Mouse (Mus musculus): ENCODE measurements at regions not wholly inside any gene's neighbourhood (a gene's known extent, or its start where the extent isn't known, plus 50 kb on each side); places are given as distances from the start of the nearest gene placed in this dataset.

GRCm38 (mm10) chrX:11899914-11900313 is 260.2 kb downstream of the Bcor start:
- no peak for TF ChIP-seq POLR2AphosphoS5 (IDR thresholded peaks at IDR 0.05; ENCODE audit: insufficient replicate concordance, low read depth, low read length)
- no peak for TF ChIP-seq GATA1 (IDR thresholded peaks at IDR 0.05; ENCODE audit: borderline replicate concordance, low read length)
- TF ChIP-seq CTCF (IDR thresholded peaks at IDR 0.05; ENCODE audit: low read depth, low read length) = no peak
- no peak for TF ChIP-seq TAL1 (conservative IDR thresholded peaks at IDR 0.05; ENCODE audit: low read depth, low read length)
- no peak for TF ChIP-seq GATA2 (IDR thresholded peaks at IDR 0.05; ENCODE audit: borderline replicate concordance, low read depth, low read length)
- Histone ChIP-seq H3K4me1 (ENCODE audit: insufficient read depth, low read depth, low read length) (no peaks in the 10 kb centered on the region), H3K4me3 (ENCODE audit: low read depth, low read length) (no peak overlapping the region), H3K9me3 (replicated peaks) (no peaks in the 10 kb centered on the region), H3K27me3 (ENCODE audit: insufficient read depth, low read length) (peaks cover 13% of the 10 kb centered on the region; the same call in 1 of the 2 replicates), H3K36me3 (replicated peaks) (no peaks in the 10 kb centered on the region)
- DNase-seq (ENCODE audit: low spot score) (no peak), ATAC-seq (ENCODE audit: extremely low read depth, insufficient number of reproducible peaks, low FRiP score, poor library complexity, severe bottlenecking) (no peak)

- Histone ChIP-seq H3K4me3 (ENCODE audit: low read depth, low read length) (no peak overlapping the region), H3K4me1 (ENCODE audit: insufficient read depth, low read depth, low read length) (no peaks in the 10 kb centered on the region), H3K27me3 (ENCODE audit: insufficient read depth, low read length) (peaks cover 13% of the 10 kb centered on the region), H3K9me3 (replicated peaks) (no peaks in the 10 kb centered on the region), H3K36me3 (replicated peaks) (no peaks in the 10 kb centered on the region)
- TF ChIP-seq TAL1 (conservative IDR thresholded peaks at IDR 0.05; ENCODE audit: low read depth, low read length) (no peak), GATA2 (IDR thresholded peaks at IDR 0.05; ENCODE audit: borderline replicate concordance, low read depth, low read length) (no peak), CTCF (IDR thresholded peaks at IDR 0.05; ENCODE audit: low read depth, low read length) (no peak), GATA1 (IDR thresholded peaks at IDR 0.05; ENCODE audit: borderline replicate concordance, low read length) (no peak), POLR2AphosphoS5 (IDR thresholded peaks at IDR 0.05; ENCODE audit: insufficient replicate concordance, low read depth, low read length) (no peak)
- DNase-seq (ENCODE audit: low spot score) (no peak), ATAC-seq (ENCODE audit: extremely low read depth, insufficient number of reproducible peaks, low FRiP score, poor library complexity, severe bottlenecking) (no peak)
These were observed 258.4 kb downstream of the Bcor start for GRCm38 (mm10) chrX:11901791-11902190.

- H3K36me3 ChIP-seq (replicated peaks) = no peaks in the 10 kb centered on the region
- DNase-seq (ENCODE audit: low spot score) = no peak
- H3K9me3 ChIP-seq (replicated peaks) = no peaks in the 10 kb centered on the region
- no peak for ATAC-seq (ENCODE audit: extremely low read depth, insufficient number of reproducible peaks, low FRiP score, poor library complexity, severe bottlenecking)
- TF ChIP-seq CTCF (IDR thresholded peaks at IDR 0.05; ENCODE audit: low read depth, low read length) (no peak), POLR2AphosphoS5 (IDR thresholded peaks at IDR 0.05; ENCODE audit: insufficient replicate concordance, low read depth, low read length) (no peak), TAL1 (conservative IDR thresholded peaks at IDR 0.05; ENCODE audit: low read depth, low read length) (no peak), GATA2 (IDR thresholded peaks at IDR 0.05; ENCODE audit: borderline replicate concordance, low read depth, low read length) (no peak), GATA1 (IDR thresholded peaks at IDR 0.05; ENCODE audit: borderline replicate concordance, low read length) (no peak)
- no peak overlapping the region for H3K4me3 ChIP-seq (ENCODE audit: low read depth, low read length)
- H3K27me3 ChIP-seq (ENCODE audit: insufficient read depth, low read length) = peaks cover 13% of the 10 kb centered on the region
- no peaks in the 10 kb centered on the region for H3K4me1 ChIP-seq (ENCODE audit: insufficient read depth, low read depth, low read length)
These were observed 256.9 kb downstream of the Bcor start for GRCm38 (mm10) chrX:11903116-11903700.

DNA sequence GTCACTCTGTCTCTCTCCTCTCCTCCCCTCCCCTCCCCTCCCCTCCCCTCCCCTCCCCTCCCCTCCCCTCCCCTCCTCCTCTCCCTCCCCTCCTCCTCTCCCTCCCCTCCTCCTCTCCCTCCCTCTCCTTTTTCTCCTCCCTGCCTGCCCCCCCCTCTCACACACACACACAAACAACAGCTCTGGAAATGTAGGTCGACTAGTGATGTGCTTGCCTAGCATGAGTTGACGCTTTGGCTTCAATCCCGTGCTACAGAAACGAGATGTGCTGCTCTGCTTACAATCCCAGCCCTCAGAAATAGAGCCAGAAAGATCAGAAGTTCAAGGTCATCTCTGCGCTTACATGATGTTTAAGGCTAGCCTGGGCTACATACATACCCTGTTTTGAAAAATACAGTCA is 254.9 kb downstream of the Bcor start:
- H3K4me1 ChIP-seq (ENCODE audit: insufficient read depth, low read depth, low read length) = no peaks in the 10 kb centered on the region
- no peak overlapping the region for H3K4me3 ChIP-seq (ENCODE audit: low read depth, low read length)
- H3K9me3 ChIP-seq (replicated peaks) = no peaks in the 10 kb centered on the region
- H3K36me3 ChIP-seq (replicated peaks) = no peaks in the 10 kb centered on the region
- DNase-seq (ENCODE audit: low spot score) (no peak), ATAC-seq (ENCODE audit: extremely low read depth, insufficient number of reproducible peaks, low FRiP score, poor library complexity, severe bottlenecking) (no peak)
- no peak for TF ChIP-seq CTCF (IDR thresholded peaks at IDR 0.05; ENCODE audit: low read depth, low read length)
- no peak for TF ChIP-seq GATA2 (IDR thresholded peaks at IDR 0.05; ENCODE audit: borderline replicate concordance, low read depth, low read length)
- TF ChIP-seq POLR2AphosphoS5 (IDR thresholded peaks at IDR 0.05; ENCODE audit: insufficient replicate concordance, low read depth, low read length) = no peak
- TF ChIP-seq TAL1 (conservative IDR thresholded peaks at IDR 0.05; ENCODE audit: low read depth, low read length) = no peak
- TF ChIP-seq GATA1 (IDR thresholded peaks at IDR 0.05; ENCODE audit: borderline replicate concordance, low read length) = no peak
- H3K27me3 ChIP-seq (ENCODE audit: insufficient read depth, low read length) = peaks cover 15% of the 10 kb centered on the region

- no peak for TF ChIP-seq CTCF (IDR thresholded peaks at IDR 0.05; ENCODE audit: low read depth, low read length)
- TF ChIP-seq GATA2 (IDR thresholded peaks at IDR 0.05; ENCODE audit: borderline replicate concordance, low read depth, low read length) = no peak
- no peak for TF ChIP-seq TAL1 (conservative IDR thresholded peaks at IDR 0.05; ENCODE audit: low read depth, low read length)
- no peak for TF ChIP-seq POLR2AphosphoS5 (IDR thresholded peaks at IDR 0.05; ENCODE audit: insufficient replicate concordance, low read depth, low read length)
- no peak for TF ChIP-seq GATA1 (IDR thresholded peaks at IDR 0.05; ENCODE audit: borderline replicate concordance, low read length)
- ATAC-seq (ENCODE audit: extremely low read depth, insufficient number of reproducible peaks, low FRiP score, poor library complexity, severe bottlenecking) = no peak
These were observed 253.0 kb downstream of the Bcor start for GRCm38 (mm10) chrX:11907167-11907566.

GRCm38 (mm10) chrX:11915984-11916383 is 244.2 kb downstream of the Bcor start:
- no peak for TF ChIP-seq GATA1 (IDR thresholded peaks at IDR 0.05; ENCODE audit: borderline replicate concordance, low read length)
- TF ChIP-seq TAL1 (conservative IDR thresholded peaks at IDR 0.05; ENCODE audit: low read depth, low read length) = no peak
- no peak for TF ChIP-seq CTCF (IDR thresholded peaks at IDR 0.05; ENCODE audit: low read depth, low read length)
- no peak for TF ChIP-seq POLR2AphosphoS5 (IDR thresholded peaks at IDR 0.05; ENCODE audit: insufficient replicate concordance, low read depth, low read length)
- TF ChIP-seq GATA2 (IDR thresholded peaks at IDR 0.05; ENCODE audit: borderline replicate concordance, low read depth, low read length) = no peak
- ATAC-seq (ENCODE audit: extremely low read depth, insufficient number of reproducible peaks, low FRiP score, poor library complexity, severe bottlenecking) = no peak
- Histone ChIP-seq H3K27me3 (ENCODE audit: insufficient read depth, low read length) (0 out of 2 replicates have a peak, but pooled peaks cover 7% of the 10 kb centered on the region), H3K9me3 (replicated peaks) (no peaks in the 10 kb centered on the region), H3K36me3 (replicated peaks) (no peaks in the 10 kb centered on the region), H3K4me3 (ENCODE audit: low read depth, low read length) (no peak overlapping the region), H3K4me1 (ENCODE audit: insufficient read depth, low read depth, low read length) (no peaks in the 10 kb centered on the region)
- DNase-seq (ENCODE audit: low spot score) = no peak

More at GRCm38 (mm10) chrX:11907167-11907566, 253.0 kb downstream of the Bcor start:
- DNase-seq (ENCODE audit: low spot score) = no peak
- Histone ChIP-seq H3K27me3 (ENCODE audit: insufficient read depth, low read length) (peaks cover 15% of the 10 kb centered on the region), H3K9me3 (replicated peaks) (no peaks in the 10 kb centered on the region), H3K36me3 (replicated peaks) (no peaks in the 10 kb centered on the region), H3K4me1 (ENCODE audit: insufficient read depth, low read depth, low read length) (no peaks in the 10 kb centered on the region), H3K4me3 (ENCODE audit: low read depth, low read length) (no peak overlapping the region)

Measured in G1E (cell line).